Mouse (Mus musculus): ENCODE data around the gene Mcidas. TPM values are rescaled to one million over a fixed set of nuclear protein-coding genes. Genes with fewer than 3 reads are reported as not detected.

Gene Mcidas
- total and polyA plus RNA-seq, 3 experiments = not detected

DNA sequence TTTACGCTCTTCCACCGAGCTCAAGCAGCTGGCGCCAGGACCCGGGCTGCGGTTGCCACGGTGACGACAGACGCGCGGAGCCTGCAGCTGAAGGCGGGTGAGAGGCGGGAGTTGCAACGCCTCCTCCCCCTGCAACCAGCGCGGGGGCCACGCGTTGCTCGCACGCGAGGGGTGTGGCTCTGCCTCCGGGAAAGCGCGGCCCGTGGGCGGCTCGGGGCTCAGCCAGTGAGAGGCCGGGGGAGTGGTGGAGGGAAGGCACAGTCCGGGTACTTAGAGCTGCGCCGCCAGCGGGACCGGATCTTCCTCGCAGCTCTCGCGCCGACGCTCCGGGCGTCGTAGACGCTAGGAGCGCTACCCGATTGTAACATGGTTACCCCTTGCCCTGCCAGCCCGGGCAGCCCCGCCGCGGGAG lies 6.1 kb upstream of the Mcidas start, which contains the start of gene Ccno:
TSS of gene Ccno (plus strand) at position 271 of the 412 bp plus-strand sequence.
- Histone ChIP-seq H3K9ac (ENCODE audit: insufficient read depth, low read depth) (peak within 1 kb of the TSS; percentile 11; the same call in 1 of the 2 replicates), H3K79me2 (replicated peaks; ENCODE audit: control insufficient read depth, extremely low read depth, insufficient read depth, poor library complexity, severe bottlenecking) (no peaks in the 10 kb centered on the region), H3K36me3 (replicated peaks in 1 of 2; ENCODE audit: control insufficient read depth in 1 of 2, insufficient read depth in 1 of 2, low read length in 1 of 2) (no peaks in the 10 kb centered on the region), H3K4me1 (ENCODE audit: control insufficient read depth in 1 of 2, insufficient read depth in 2 of 2) (peaks cover 3 to 14% of the 10 kb centered on the region in 2 experiments; a peak in 3 of 4 replicates), H3K4me2 (ENCODE audit: insufficient read depth, low read depth, poor library complexity, severe bottlenecking) (peak within 1 kb of the TSS; percentile 80), H3K9me3 (replicated peaks; ENCODE audit: low read length) (no peaks in the 10 kb centered on the region), H3K27ac (ENCODE audit: insufficient read depth, low read depth) (no peak within 1 kb of the TSS), H3K27me3 (replicated peaks) (peaks cover 74% of the 10 kb centered on the region), H3K4me3 (replicated peaks in 1 of 3; ENCODE audit: low read depth in 2 of 3, low read length in 2 of 3, poor library complexity in 1 of 3) (peak within 1 kb of the TSS; percentile 13 to 48 (median 45))
- peak; percentile 80 for DNase-seq (ENCODE audit: extremely low read depth)
- TF ChIP-seq NELFE (IDR thresholded peaks at IDR 0.05; ENCODE audit: low read depth, low read length) (peak; percentile 70), MXI1 (IDR thresholded peaks at IDR 0.05; ENCODE audit: low read depth, low read length) (peak; percentile 96), ELF1 (IDR thresholded peaks at IDR 0.05; ENCODE audit: low read depth, low read length) (0 out of 2 replicates have a peak, but pooled peaks have one; percentile 40), ZMIZ1 (IDR thresholded peaks at IDR 0.05; ENCODE audit: low read depth, low read length) (peak; percentile 70; the same call in 1 of the 2 replicates), POLR2A (IDR thresholded peaks at IDR 0.05; ENCODE audit: low read depth, low read length) (peak; percentile 84), MAZ (IDR thresholded peaks at IDR 0.05; ENCODE audit: low read depth, low read length) (0 out of 2 replicates have a peak, but pooled peaks have one; percentile 59), GABPA (IDR thresholded peaks at IDR 0.05; ENCODE audit: insufficient replicate concordance, low read depth, low read length) (no peak), TCF12 (IDR thresholded peaks at IDR 0.05; ENCODE audit: low read depth, low read length) (peak; percentile 74), MEF2A (IDR thresholded peaks at IDR 0.05; ENCODE audit: borderline replicate concordance, low read depth, low read length) (no peak; the same call in 1 of the 2 replicates), ETS1 (conservative IDR thresholded peaks at IDR 0.05; ENCODE audit: low read depth, low read length) (peak; percentile 37; the same call in 1 of the 2 replicates), MAFK (IDR thresholded peaks at IDR 0.05; ENCODE audit: insufficient replicate concordance, low read length) (no peak), HCFC1 (IDR thresholded peaks at IDR 0.05; ENCODE audit: low read depth, low read length) (peak; percentile 47), POLR2AphosphoS2 (IDR thresholded peaks at IDR 0.05; ENCODE audit: low read depth, low read length) (no peak), BHLHE40 (IDR thresholded peaks at IDR 0.05; ENCODE audit: low read depth, low read length) (peak; percentile 96), MAX (IDR thresholded peaks at IDR 0.05; ENCODE audit: low read length) (peak; percentile 83), TBP (conservative IDR thresholded peaks at IDR 0.05; ENCODE audit: low read depth, low read length) (peak; percentile 60; the same call in 1 of the 2 replicates), UBTF (IDR thresholded peaks at IDR 0.05; ENCODE audit: low read depth, low read length) (peak; percentile 91; the same call in 1 of the 2 replicates), MYC (IDR thresholded peaks at IDR 0.05; ENCODE audit: low read depth, low read length) (0 out of 2 replicates have a peak, but pooled peaks have one; percentile 31), NRF1 (IDR thresholded peaks at IDR 0.05; ENCODE audit: low read depth, low read length) (peak; percentile 34; the same call in 1 of the 2 replicates), IRF4 (IDR thresholded peaks at IDR 0.05; ENCODE audit: low read depth, low read length) (0 out of 2 replicates have a peak, but pooled peaks have one; percentile 27), USF1 (IDR thresholded peaks at IDR 0.05; ENCODE audit: low read depth, low read length) (no peak), SIN3A (IDR thresholded peaks at IDR 0.05; ENCODE audit: low read length) (peak; percentile 98)
- in situ Hi-C loops (cut with MboI; ENCODE audit: low pct_ligation_motif_present, low pct_unique_long_range_greater_than_20kb, low sequenced_read_pairs) = loop anchor here (5.0 kb wide), 1 partner anchor 45 kb away; no protein-coding TSS in a partner anchor
- dilution Hi-C loops (cut with MboI; ENCODE audit: extremely low pct_ligation_motif_present, extremely low pct_unique_long_range_greater_than_20kb, low sequenced_read_pairs) = no loop called here

Data from CH12.LX (cell line).